Mouse (Mus musculus) kidney, adult 2 months (tissue): Measurements from ENCODE around the gene Osm. TPM values are rescaled to one million over a fixed set of nuclear protein-coding genes. Genes with fewer than 3 reads are reported as not detected.

Experiments used
- DNase-seq: peaks from one replicate; pipeline ENCODE4 v3.0.0; 2021
- H3K27ac ChIP-seq: fragments of 200-500 bp; 2 replicates; pipeline ENCODE4 v1.5.1; 2012; ENCODE audit warnings: low read depth, low read length, control low read depth, inconsistent platforms; ENCODE audit not compliant: insufficient read depth
- H3K27me3 ChIP-seq: fragments of 200-500 bp; replicated peaks from 2 replicates; pipeline ENCODE4 v1.6.1; 2012; ENCODE audit warnings: mild to moderate bottlenecking, moderate library complexity, low read length, inconsistent platforms; ENCODE audit not compliant: control insufficient read depth, insufficient read depth
- H3K36me3 ChIP-seq: fragments of 200-500 bp; 2 replicates; pipeline ENCODE4 v1.6.1; 2012; ENCODE audit warnings: mild to moderate bottlenecking, moderate library complexity, low read length, inconsistent platforms; ENCODE audit not compliant: control insufficient read depth, insufficient read depth
- H3K4me1 ChIP-seq: fragments of 200-500 bp; 2 replicates; pipeline ENCODE4 v1.6.1; 2011; ENCODE audit warnings: low read length; ENCODE audit not compliant: control insufficient read depth, insufficient read depth
- H3K4me3 ChIP-seq: fragments of 200-500 bp; 2 replicates; pipeline ENCODE4 v1.5.1; 2011; ENCODE audit warnings: mild to moderate bottlenecking, low read depth, low read length, control low read depth; ENCODE audit not compliant: insufficient read depth
- CTCF ChIP-seq: fragments of 200-500 bp; conservative IDR thresholded peaks from 2 replicates; pipeline ENCODE4 v1.5.1; 2011; ENCODE audit warnings: low read depth, mild to moderate bottlenecking, control low read depth, low read length, moderate library complexity, mixed read lengths; ENCODE audit not compliant: insufficient read depth, insufficient read length
- POLR2A ChIP-seq: fragments of 200-500 bp; IDR thresholded peaks from one replicate; pipeline ENCODE4 v1.6.1; 2011; ENCODE audit warnings: low read depth, low read length, control low read depth
- WGBS: fragments of 180-500 bp; shearing (Covaris S2); methylation state at CpG from one replicate; pipeline ENCODE4 v1.1.7; 2018; 5-methylcytosine and 5-hydroxymethylcytosine counted together
- polyA plus RNA-seq: library from polyadenylated mRNA; depleted of rRNA; stranded (reverse); fragments of >200 nt; gene quantifications from 2 replicates; pipeline ENCODE4 v1.2.3, GENCODE M21; 2012; rRNA removed

The Osm gene
- polyA plus RNA-seq, 1 experiment = 0.20 TPM

DNA sequence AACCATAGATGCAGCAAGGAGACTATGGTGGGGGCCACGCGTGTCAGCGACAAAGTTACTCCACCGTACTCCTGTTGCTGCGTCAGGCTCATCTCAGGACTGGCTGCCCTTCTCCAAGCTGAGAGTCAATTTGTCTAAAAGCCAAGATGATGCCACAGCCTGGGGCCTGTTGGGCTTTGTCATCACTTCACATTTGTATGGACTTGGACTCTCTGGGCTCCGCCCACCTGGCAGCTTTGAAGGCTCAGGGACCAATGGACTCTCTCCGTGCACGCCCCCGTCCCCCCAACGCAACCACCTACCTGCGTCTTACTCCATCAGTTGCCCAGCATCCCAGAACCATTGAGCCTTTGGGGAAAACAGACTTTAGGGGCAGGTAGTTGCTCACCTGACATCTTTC, 35.3 kb downstream of the Osm start:
- Histone ChIP-seq H3K27me3 (no peaks in the 10 kb centered on the region), H3K27ac (no peak overlapping the region), H3K36me3 (no peaks in the 10 kb centered on the region), H3K4me1 (no peaks in the 10 kb centered on the region), H3K4me3 (no peak overlapping the region)
- no peak for DNase-seq
- WGBS = 87% methylated on average over 11 of the region's 11 CpGs
- no peak for TF ChIP-seq CTCF
- no peak for TF ChIP-seq POLR2A

DNA sequence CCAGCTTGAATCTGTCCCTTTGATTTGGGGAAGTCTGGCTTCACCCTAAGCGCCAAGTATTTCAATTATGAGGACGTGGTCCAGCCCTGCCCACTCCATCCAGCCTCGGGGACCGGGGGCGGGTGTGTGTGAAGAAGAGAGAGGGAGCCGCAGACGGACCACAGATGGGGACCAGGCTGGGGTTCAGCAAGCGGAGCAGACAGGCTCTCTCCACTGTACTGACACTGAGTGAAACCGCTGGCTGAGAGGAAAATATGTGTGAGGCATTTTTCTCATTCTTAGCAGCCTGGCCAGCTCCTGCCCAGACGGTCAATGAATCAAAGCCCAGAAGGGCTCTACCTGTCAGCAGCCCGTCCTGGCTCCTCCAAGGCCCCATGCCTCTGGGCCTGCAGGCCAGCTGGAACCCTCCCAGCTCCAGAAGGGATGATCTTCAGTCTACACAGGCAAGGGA, 40.2 kb downstream of the Osm start:
- Histone ChIP-seq H3K27me3 (no peaks in the 10 kb centered on the region), H3K4me1 (no peaks in the 10 kb centered on the region), H3K27ac (no peak overlapping the region), H3K4me3 (no peak overlapping the region), H3K36me3 (no peaks in the 10 kb centered on the region)
- no peak for DNase-seq
- 58% methylated on average over 11 of the region's 11 CpGs for WGBS
- no peak for TF ChIP-seq CTCF
- TF ChIP-seq POLR2A = no peak

DNA sequence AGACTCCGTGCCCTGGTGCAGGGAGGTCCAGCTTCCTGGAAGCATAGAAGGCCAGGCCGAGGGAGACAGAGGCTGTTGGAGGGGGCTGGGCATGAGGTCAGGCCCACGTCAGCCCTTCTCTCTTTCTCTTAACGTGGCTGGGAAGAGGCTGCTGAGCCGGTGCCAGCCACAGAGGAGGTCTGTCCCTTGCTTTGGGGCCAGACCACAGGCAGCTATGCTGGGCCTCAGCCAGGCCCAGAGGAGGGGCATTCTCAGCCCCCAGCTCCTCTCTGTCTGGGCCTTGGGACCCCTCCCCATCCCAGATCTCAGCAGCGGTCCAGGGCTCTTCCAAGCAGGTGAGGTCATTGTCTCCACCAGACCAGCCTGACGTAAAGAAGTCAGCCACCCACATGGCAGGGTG, 43.7 kb downstream of the Osm start:
- H3K4me3 ChIP-seq = no peak overlapping the region
- TF ChIP-seq POLR2A = no peak
- no peak for TF ChIP-seq CTCF
- no peaks in the 10 kb centered on the region for H3K4me1 ChIP-seq
- H3K27ac ChIP-seq = no peak overlapping the region
- no peak for DNase-seq
- H3K36me3 ChIP-seq = no peaks in the 10 kb centered on the region
- no peaks in the 10 kb centered on the region for H3K27me3 ChIP-seq
- 77% methylated on average over 7 of the region's 7 CpGs for WGBS

DNA sequence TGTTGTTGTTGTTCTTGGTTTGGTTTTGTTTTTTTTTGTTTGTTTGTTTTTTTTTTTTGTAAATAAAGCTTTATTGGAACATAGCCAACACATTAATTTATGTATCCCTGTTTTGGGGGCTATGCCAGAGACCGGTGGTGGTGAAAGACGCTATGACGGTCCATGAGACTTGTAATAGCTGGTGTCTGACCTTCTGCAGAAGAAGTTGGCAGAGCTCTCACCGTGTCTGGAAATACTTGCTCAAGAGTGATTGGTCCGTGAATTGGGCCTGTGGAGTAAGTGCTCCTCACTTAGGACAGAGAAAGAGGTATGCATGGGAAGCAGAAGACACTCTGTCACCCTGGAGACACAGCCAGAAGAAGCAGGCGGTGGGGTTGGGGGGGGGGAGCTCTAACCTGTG, 45.6 kb downstream of the Osm start:
- no peak overlapping the region for H3K4me3 ChIP-seq
- TF ChIP-seq CTCF (no peak), POLR2A (no peak)
- no peak for DNase-seq

DNA sequence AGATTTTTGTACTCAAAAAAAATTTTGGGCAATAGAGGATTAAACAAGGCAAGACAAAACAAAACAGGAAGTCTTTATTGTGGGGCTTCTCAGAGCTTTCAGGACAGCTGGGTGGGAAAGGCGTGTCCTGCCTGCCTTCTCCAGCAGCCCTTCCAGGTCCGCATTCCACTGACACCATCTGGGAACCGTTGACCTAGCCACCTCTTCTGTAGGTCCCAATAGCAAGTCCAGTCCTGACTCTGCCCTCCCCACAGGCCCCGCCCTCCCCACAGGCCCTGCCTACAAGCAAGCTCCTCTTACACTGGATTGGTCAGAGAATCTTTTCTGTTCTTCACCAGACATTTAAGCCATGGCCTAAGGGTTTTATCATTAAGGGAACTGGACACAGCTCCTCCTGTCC, 47.4 kb downstream of the Osm start:
- Histone ChIP-seq H3K4me3 (no peak overlapping the region), H3K36me3 (no peaks in the 10 kb centered on the region), H3K27ac (no peak overlapping the region), H3K27me3 (no peaks in the 10 kb centered on the region), H3K4me1 (no peaks in the 10 kb centered on the region)
- TF ChIP-seq POLR2A = no peak
- no peak for TF ChIP-seq CTCF
- DNase-seq = no peak
- 44% methylated on average over 4 of the region's 4 CpGs for WGBS

More for the DNA sequence above, 45.6 kb downstream of the Osm start:
- no peaks in the 10 kb centered on the region for H3K27me3 ChIP-seq
- H3K4me1 ChIP-seq = no peaks in the 10 kb centered on the region
- no peaks in the 10 kb centered on the region for H3K36me3 ChIP-seq
- WGBS = 88% methylated on average over 6 of the region's 6 CpGs
- H3K27ac ChIP-seq = no peak overlapping the region

DNA sequence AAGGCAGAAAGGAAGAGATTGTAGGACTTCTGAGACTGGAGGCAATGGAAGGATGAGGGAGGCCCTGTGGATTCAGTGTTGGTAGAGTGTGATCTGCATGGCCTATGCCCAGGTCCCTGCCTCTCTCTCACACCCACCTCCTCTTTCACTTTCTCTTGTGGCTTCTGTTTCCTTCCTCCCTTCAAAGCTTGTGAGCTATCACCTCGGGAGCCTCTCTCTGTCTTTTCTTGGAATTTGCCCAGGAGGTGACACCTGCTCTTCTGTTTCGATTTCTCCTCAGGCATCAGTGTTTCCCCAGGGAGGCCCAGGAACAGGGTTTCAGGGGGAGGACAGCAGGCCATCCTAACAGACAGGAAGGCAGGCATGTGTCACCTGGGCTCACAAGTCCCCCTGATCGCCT, 53.1 kb downstream of the Osm start:
- WGBS = 65% methylated on average over 3 of the region's 3 CpGs

More for the DNA sequence above, 53.1 kb downstream of the Osm start:
- no peaks in the 10 kb centered on the region for H3K36me3 ChIP-seq
- H3K27ac ChIP-seq = no peak overlapping the region
- H3K4me1 ChIP-seq = no peaks in the 10 kb centered on the region
- TF ChIP-seq CTCF = no peak
- TF ChIP-seq POLR2A = no peak
- DNase-seq = no peak
- no peaks in the 10 kb centered on the region for H3K27me3 ChIP-seq
- H3K4me3 ChIP-seq = no peak overlapping the region

Other genes starting within 250 kb of the Osm start
- 0.36 and 0.39 TPM in 2 replicates for gene Sec14l4, start 205.0 kb upstream of the Osm start, polyA plus RNA-seq
- gene Sec14l3, start 171.6 kb upstream of the Osm start, polyA plus RNA-seq = 8.8 and 11.7 TPM in 2 replicates
- gene Mtfp1, start 141.0 kb upstream of the Osm start, polyA plus RNA-seq = 30.1 and 31.2 TPM in 2 replicates
- 1.5 and 1.8 TPM in 2 replicates for gene Sec14l2, start 113.0 kb upstream of the Osm start, polyA plus RNA-seq
- 25.2 and 26.7 TPM in 2 replicates for gene Rnf215, start 101.2 kb upstream of the Osm start, polyA plus RNA-seq
- 9.6 and 12.1 TPM in 2 replicates for gene Ccdc157, start 76.1 kb upstream of the Osm start, polyA plus RNA-seq
- gene Sf3a1, start 76.1 kb upstream of the Osm start, polyA plus RNA-seq = 21.0 and 21.1 TPM in 2 replicates
- 91.4 and 115 TPM in 2 replicates for gene Tbc1d10a, start 49.6 kb upstream of the Osm start, polyA plus RNA-seq
- gene Castor1, start 18.2 kb upstream of the Osm start, polyA plus RNA-seq = 15.8 and 16.3 TPM in 2 replicates
- 0.56 and 0.67 TPM in 2 replicates for gene Lif, start 21.1 kb downstream of the Osm start, polyA plus RNA-seq
- not detected in 2 replicates for gene Hormad2, start 204.7 kb downstream of the Osm start, polyA plus RNA-seq